Mouse (Mus musculus) gonadal fat pad, adult 2 months (tissue): ENCODE results near the gene Alox12. TPM values are rescaled to one million over a fixed set of nuclear protein-coding genes. Genes with fewer than 3 reads are reported as not detected.

ENCODE experiments used
- DNase-seq: peaks from one replicate; pipeline ENCODE4 v3.0.0-alpha.2; 2012; ENCODE audit warnings: low read depth
- polyA plus RNA-seq: library from polyadenylated mRNA; depleted of rRNA; stranded (reverse); fragments of >200 nt; gene quantifications from 2 replicates; pipeline ENCODE4 v1.2.3, GENCODE M21; 2012; rRNA removed

Alox12 gene
- polyA plus RNA-seq, 1 experiment = 26.5 TPM

GRCm38 (mm10) chr11:70193354-70194285 lies 61.5 kb downstream of the Alox12 start:
- DNase-seq = no peak

DNA sequence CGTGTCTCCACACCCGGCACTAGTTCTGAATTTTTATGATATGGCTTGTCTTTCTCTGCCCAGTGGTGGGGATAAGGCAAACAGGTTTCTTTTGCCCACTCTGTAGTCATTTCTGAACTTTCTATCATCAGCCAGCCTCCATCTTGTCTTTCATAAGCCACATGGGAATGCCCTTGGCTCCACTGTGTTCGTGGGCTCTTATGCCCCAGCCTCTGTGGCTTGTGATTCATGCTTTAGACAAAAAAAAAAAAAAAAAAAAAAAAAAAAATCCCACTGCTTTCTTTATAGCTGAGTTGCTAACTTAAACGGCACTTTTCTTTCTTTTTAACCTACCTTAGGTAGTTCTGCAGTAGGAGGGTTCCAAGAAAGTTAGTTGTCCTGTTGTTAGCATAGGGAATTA lies 63.0 kb downstream of the Alox12 start:
- DNase-seq = no peak

Other genes starting within 250 kb of the Alox12 start
- 79.9 and 96.2 TPM in 2 replicates for gene Acadvl, start 239.9 kb downstream of the Alox12 start, polyA plus RNA-seq
- gene Dlg4, start 238.4 kb downstream of the Alox12 start, polyA plus RNA-seq = 12.8 and 16.6 TPM in 2 replicates
- 0.08 and 0.72 TPM in 2 replicates for gene Asgr1, start 201.3 kb downstream of the Alox12 start, polyA plus RNA-seq
- gene Asgr2, start 162.7 kb downstream of the Alox12 start, polyA plus RNA-seq = 0.93 and 1.4 TPM in 2 replicates
- gene Mgl2, start 125.0 kb downstream of the Alox12 start, polyA plus RNA-seq = 14.1 and 33.9 TPM in 2 replicates
- gene Clec10a, start 99.2 kb downstream of the Alox12 start, polyA plus RNA-seq = 19.1 and 24.5 TPM in 2 replicates
- gene Slc16a11, start 42.6 kb downstream of the Alox12 start, polyA plus RNA-seq = 30.7 and 42.7 TPM in 2 replicates
- 22.1 and 30.3 TPM in 2 replicates for gene Slc16a13, start 34.3 kb downstream of the Alox12 start, polyA plus RNA-seq
- 8.1 and 9.1 TPM in 2 replicates for gene Bcl6b, start 25.6 kb downstream of the Alox12 start, polyA plus RNA-seq
- 61.6 and 71.7 TPM in 2 replicates for gene 0610010K14Rik, start 17.4 kb downstream of the Alox12 start, polyA plus RNA-seq
- 7.6 and 11.2 TPM in 2 replicates for gene Gm21988, start 15.5 kb downstream of the Alox12 start, polyA plus RNA-seq
- 341 and 367 TPM in 2 replicates for gene Rnasek, start 15.5 kb downstream of the Alox12 start, polyA plus RNA-seq
- 2.2 and 3.1 TPM in 2 replicates for gene Alox12e, start 67.3 kb upstream of the Alox12 start, polyA plus RNA-seq
- 5.8 and 6.8 TPM in 2 replicates for gene Alox15, start 96.7 kb upstream of the Alox12 start, polyA plus RNA-seq
- gene Pelp1, start 154.7 kb upstream of the Alox12 start, polyA plus RNA-seq = 15.2 and 16.4 TPM in 2 replicates
- 58.5 and 60.4 TPM in 2 replicates for gene Arrb2, start 177.3 kb upstream of the Alox12 start, polyA plus RNA-seq
- 19.4 and 21.9 TPM in 2 replicates for gene Med11, start 196.6 kb upstream of the Alox12 start, polyA plus RNA-seq
- gene Zmynd15, start 204.1 kb upstream of the Alox12 start, polyA plus RNA-seq = 3.3 and 4.8 TPM in 2 replicates
- 15.4 and 16.9 TPM in 2 replicates for gene Cxcl16, start 204.6 kb upstream of the Alox12 start, polyA plus RNA-seq
- gene Tm4sf5, start 249.9 kb upstream of the Alox12 start, polyA plus RNA-seq = 0.84 and 1.7 TPM in 2 replicates